Mouse (Mus musculus) limb, embryonic 11.5 days (tissue): ENCODE measurements around the gene Dcaf12l1. TPM values are rescaled to one million over a fixed set of nuclear protein-coding genes. Genes with fewer than 3 reads are reported as not detected.
"Not testable (repeated sequence)": the region's sequence is repeated elsewhere in the genome, so short reads cannot be mapped to it uniquely, and the experiment has no call there.

ENCODE experiments used
- ATAC-seq: fragments of 200-750 bp; cut with Nextera tagmentation; 2 replicates; pipeline ENCODE4 v1.8.0; 2017; ENCODE audit warnings: low read depth; ENCODE audit not compliant: insufficient number of reproducible peaks, low FRiP score, low TSS enrichment
- DNase-seq: peaks from one replicate; pipeline ENCODE4 v3.0.0-alpha.2; 2015; ENCODE audit warnings: low spot score
- H3K27ac ChIP-seq: fragments of 300-500 bp; sonication (generic); replicated peaks from 2 replicates; pipeline ENCODE4 v1.5.1; 2014; ENCODE audit warnings: low read depth, mild to moderate bottlenecking, low read length
- H3K27me3 ChIP-seq: fragments of 300-500 bp; sonication (generic); 2 replicates; pipeline ENCODE4 v1.6.1; 2014; ENCODE audit warnings: mild to moderate bottlenecking, low read length, mixed read lengths; ENCODE audit not compliant: control insufficient read depth, insufficient read depth
- H3K36me3 ChIP-seq: fragments of 300-500 bp; sonication (generic); 2 replicates; pipeline ENCODE4 v1.6.1; 2014; ENCODE audit warnings: mild to moderate bottlenecking, low read length, moderate library complexity, mixed read lengths; ENCODE audit not compliant: control insufficient read depth, insufficient read depth
- H3K4me1 ChIP-seq: fragments of 300-500 bp; sonication (generic); 2 replicates; pipeline ENCODE4 v1.6.1; 2014; ENCODE audit warnings: low read length, mixed read lengths; ENCODE audit not compliant: control insufficient read depth, insufficient read depth
- H3K4me2 ChIP-seq: fragments of 300-500 bp; sonication (generic); 2 replicates; pipeline ENCODE4 v1.6.1; 2014; ENCODE audit warnings: low read depth, mild to moderate bottlenecking, moderate library complexity; ENCODE audit not compliant: severe bottlenecking
- H3K4me3 ChIP-seq: fragments of 300-500 bp; sonication (generic); 2 replicates; pipeline ENCODE4 v1.5.1; 2014; ENCODE audit warnings: low read depth, low read length
- H3K9ac ChIP-seq: fragments of 300-500 bp; sonication (generic); 2 replicates; pipeline ENCODE4 v1.6.1; 2014; ENCODE audit warnings: mild to moderate bottlenecking, low read length
- H3K9me3 ChIP-seq: fragments of 300-500 bp; sonication (generic); 2 replicates; pipeline ENCODE4 v1.6.1; 2016; ENCODE audit warnings: low read length; ENCODE audit not compliant: control insufficient read depth
- WGBS: fragments of 180-500 bp; shearing (Covaris S2); extraction: QIAGEN DNeasy Blood & Tissue Kit; methylation state at CpG from one replicate; pipeline ENCODE4 v1.1.7; 2014; 5-methylcytosine and 5-hydroxymethylcytosine counted together
- polyA plus RNA-seq: library from polyadenylated mRNA; unstranded; fragments of >200 nt; fragmentation: Nextera tagmentation; extraction: Ambion mirVana; gene quantifications from 2 replicates; pipeline ENCODE4 v1.2.1, GENCODE M21; 2014

Dcaf12l1 gene
- 4.9 and 5.9 TPM in 2 replicates for polyA plus RNA-seq

- H3K9ac ChIP-seq, result peak within 1 kb of the TSS; percentile 55
- H3K4me3 ChIP-seq, result peak within 1 kb of the TSS; percentile 40
- no peaks in the 10 kb centered on the region for H3K4me1 ChIP-seq
- WGBS, result 17% methylated on average over 47 of the region's 47 CpGs
- peak within 1 kb of the TSS; percentile 55 for H3K4me2 ChIP-seq
- H3K27me3 ChIP-seq, result no peaks in the 10 kb centered on the region
- no peaks in the 10 kb centered on the region for H3K36me3 ChIP-seq
- H3K27ac ChIP-seq, result no peak within 1 kb of the TSS
- no peaks in the 10 kb centered on the region; the same call in 1 of the 2 replicates for H3K9me3 ChIP-seq
- DNase-seq (peak; percentile 71), ATAC-seq (peak; percentile 76; the same call in 1 of the 2 replicates)
Observed at GRCm38 (mm10) chrX:44789761-44790411, at the start of gene Dcaf12l1. Dcaf12l1 (minus strand) TSS chrX:44790197.

- not testable (repeated sequence) for DNase-seq, H3K4me2 ChIP-seq, H3K4me1 ChIP-seq, H3K9me3 ChIP-seq, H3K27ac ChIP-seq, H3K4me3 ChIP-seq, H3K36me3 ChIP-seq, H3K27me3 ChIP-seq, ATAC-seq, H3K9ac ChIP-seq
- WGBS, result 62% methylated on average over 1 of the region's 1 CpGs
Observed at GRCm38 (mm10) chrX:44809356-44809755, 19.4 kb upstream of the Dcaf12l1 start.

GRCm38 (mm10) chrX:44789036-44789760, 799 bp downstream of the Dcaf12l1 start:
- Histone ChIP-seq H3K9ac (peak overlapping the region; percentile 55), H3K9me3 (no peaks in the 10 kb centered on the region; the same call in 1 of the 2 replicates), H3K36me3 (no peaks in the 10 kb centered on the region), H3K4me1 (no peaks in the 10 kb centered on the region), H3K27ac (no peak overlapping the region), H3K4me2 (peak overlapping the region; percentile 55), H3K4me3 (peak overlapping the region; percentile 40), H3K27me3 (no peaks in the 10 kb centered on the region)
- peak; percentile 9; the same call in 1 of the 2 replicates for ATAC-seq
- DNase-seq, result peak; percentile 22
- WGBS, result 32% methylated on average over 35 of the region's 36 CpGs
